Mouse (Mus musculus): ENCODE measurements around the gene Plvap. TPM values are rescaled to one million over a fixed set of nuclear protein-coding genes. Genes with fewer than 3 reads are reported as not detected.
A peak's percentile ranks its signal among the peaks of the same experiment; 100 is the strongest.

The Plvap gene
- polyA plus RNA-seq, 1 experiment from 2014 or later, result 135 TPM

GRCm38 (mm10) chr8:71461152-71461840 is 50.3 kb downstream of the Plvap start:
- Histone ChIP-seq H3K4me2 (no peak overlapping the region; the same call in 1 of the 2 replicates), H3K9me3 (ENCODE audit: low read depth, low read length) (no peaks in the 10 kb centered on the region), H3K36me3 (ENCODE audit: insufficient read depth) (peaks cover 46% of the 10 kb centered on the region), H3K27me3 (ENCODE audit: insufficient read depth, low read length) (no peaks in the 10 kb centered on the region), H3K4me3 (ENCODE audit: low read depth, low read length) (no peak overlapping the region), H3K27ac (ENCODE audit: low read depth) (no peak overlapping the region), H3K9ac (no peak overlapping the region), H3K4me1 (ENCODE audit: insufficient read depth) (peaks cover 20% of the 10 kb centered on the region)
- DNase-seq (no peak), ATAC-seq (ENCODE audit: insufficient read depth) (no peak)
- WGBS, result 77% methylated on average over 47 of the region's 47 CpGs
- no peak for TF ChIP-seq CTCF (IDR thresholded peaks at IDR 0.05; ENCODE audit: low read depth)

GRCm38 (mm10) chr8:71460716-71461115 is 50.8 kb downstream of the Plvap start:
- TF ChIP-seq CTCF (IDR thresholded peaks at IDR 0.05; ENCODE audit: low read depth), result no peak
- WGBS, result 90% methylated on average over 6 of the region's 6 CpGs

GRCm38 (mm10) chr8:71457659-71458270 is 53.8 kb downstream of the Plvap start:
- Histone ChIP-seq H3K4me1 (ENCODE audit: insufficient read depth) (peaks cover 7% of the 10 kb centered on the region), H3K9me3 (ENCODE audit: low read depth, low read length) (no peaks in the 10 kb centered on the region), H3K36me3 (ENCODE audit: insufficient read depth) (peaks cover 43% of the 10 kb centered on the region), H3K9ac (no peak overlapping the region), H3K27ac (ENCODE audit: low read depth) (no peak overlapping the region), H3K27me3 (ENCODE audit: insufficient read depth, low read length) (no peaks in the 10 kb centered on the region), H3K4me3 (ENCODE audit: low read depth, low read length) (no peak overlapping the region), H3K4me2 (no peak overlapping the region)
- no peak for TF ChIP-seq CTCF (IDR thresholded peaks at IDR 0.05; ENCODE audit: low read depth)
- ATAC-seq (ENCODE audit: insufficient read depth) (no peak), DNase-seq (no peak)
- WGBS, result 77% methylated on average over 20 of the region's 20 CpGs

More at GRCm38 (mm10) chr8:71460716-71461115, 50.8 kb downstream of the Plvap start:
- H3K9me3 ChIP-seq (ENCODE audit: low read depth, low read length), result no peaks in the 10 kb centered on the region
- no peak overlapping the region for H3K27ac ChIP-seq (ENCODE audit: low read depth)
- no peak overlapping the region for H3K4me2 ChIP-seq
- peaks cover 43% of the 10 kb centered on the region for H3K36me3 ChIP-seq (ENCODE audit: insufficient read depth)
- no peak for DNase-seq
- no peak for ATAC-seq (ENCODE audit: insufficient read depth)
- no peak overlapping the region for H3K4me3 ChIP-seq (ENCODE audit: low read depth, low read length)
- H3K27me3 ChIP-seq (ENCODE audit: insufficient read depth, low read length), result no peaks in the 10 kb centered on the region
- H3K9ac ChIP-seq, result no peak overlapping the region
- H3K4me1 ChIP-seq (ENCODE audit: insufficient read depth), result peaks cover 17% of the 10 kb centered on the region

GRCm38 (mm10) chr8:71456906-71457305 is 54.6 kb downstream of the Plvap start:
- Histone ChIP-seq H3K36me3 (ENCODE audit: insufficient read depth) (peaks cover 42% of the 10 kb centered on the region), H3K4me3 (ENCODE audit: low read depth, low read length) (no peak overlapping the region), H3K27me3 (ENCODE audit: insufficient read depth, low read length) (no peaks in the 10 kb centered on the region), H3K27ac (ENCODE audit: low read depth) (no peak overlapping the region), H3K9me3 (ENCODE audit: low read depth, low read length) (no peaks in the 10 kb centered on the region), H3K4me1 (ENCODE audit: insufficient read depth) (no peaks in the 10 kb centered on the region; the same call in 1 of the 2 replicates), H3K9ac (no peak overlapping the region), H3K4me2 (no peak overlapping the region)
- peak; percentile 6; the same call in 1 of the 2 replicates for ATAC-seq (ENCODE audit: insufficient read depth)
- 42% methylated on average over 22 of the region's 22 CpGs for WGBS
- peak; percentile 16 for DNase-seq
- no peak for TF ChIP-seq CTCF (IDR thresholded peaks at IDR 0.05; ENCODE audit: low read depth)

GRCm38 (mm10) chr8:71454668-71455067 is 56.9 kb downstream of the Plvap start:
- H3K27ac ChIP-seq (ENCODE audit: low read depth), result no peak overlapping the region
- WGBS, result 74% methylated on average over 8 of the region's 8 CpGs
- no peak for DNase-seq

GRCm38 (mm10) chr8:71452669-71453068 is 58.9 kb downstream of the Plvap start:
- H3K4me3 ChIP-seq (ENCODE audit: low read depth, low read length), result no peak overlapping the region
- WGBS, result 62% methylated on average over 2 of the region's 2 CpGs
- no peak for TF ChIP-seq CTCF (IDR thresholded peaks at IDR 0.05; ENCODE audit: low read depth)

More at GRCm38 (mm10) chr8:71454668-71455067, 56.9 kb downstream of the Plvap start:
- Histone ChIP-seq H3K9ac (no peak overlapping the region), H3K36me3 (ENCODE audit: insufficient read depth) (peaks cover 23% of the 10 kb centered on the region), H3K4me1 (ENCODE audit: insufficient read depth) (no peaks in the 10 kb centered on the region), H3K4me2 (no peak overlapping the region), H3K27me3 (ENCODE audit: insufficient read depth, low read length) (no peaks in the 10 kb centered on the region), H3K9me3 (ENCODE audit: low read depth, low read length) (no peaks in the 10 kb centered on the region), H3K4me3 (ENCODE audit: low read depth, low read length) (no peak overlapping the region)
- TF ChIP-seq CTCF (IDR thresholded peaks at IDR 0.05; ENCODE audit: low read depth), result no peak
- no peak for ATAC-seq (ENCODE audit: insufficient read depth)

GRCm38 (mm10) chr8:71451777-71452176 is 59.8 kb downstream of the Plvap start:
- no peaks in the 10 kb centered on the region for H3K9me3 ChIP-seq (ENCODE audit: low read depth, low read length)
- H3K4me1 ChIP-seq (ENCODE audit: insufficient read depth), result no peaks in the 10 kb centered on the region
- no peaks in the 10 kb centered on the region for H3K27me3 ChIP-seq (ENCODE audit: insufficient read depth, low read length)
- H3K4me2 ChIP-seq, result no peak overlapping the region
- H3K36me3 ChIP-seq (ENCODE audit: insufficient read depth), result peaks cover 3% of the 10 kb centered on the region; the same call in 1 of the 2 replicates
- ATAC-seq (ENCODE audit: insufficient read depth) (no peak), DNase-seq (no peak)
- H3K27ac ChIP-seq (ENCODE audit: low read depth), result no peak overlapping the region
- TF ChIP-seq CTCF (IDR thresholded peaks at IDR 0.05; ENCODE audit: low read depth), result no peak
- WGBS, result 49% methylated on average over 11 of the region's 11 CpGs
- H3K9ac ChIP-seq, result no peak overlapping the region
- H3K4me3 ChIP-seq (ENCODE audit: low read depth, low read length), result no peak overlapping the region

More at GRCm38 (mm10) chr8:71452669-71453068, 58.9 kb downstream of the Plvap start:
- Histone ChIP-seq H3K4me2 (no peak overlapping the region), H3K4me1 (ENCODE audit: insufficient read depth) (no peaks in the 10 kb centered on the region), H3K36me3 (ENCODE audit: insufficient read depth) (peaks cover 10% of the 10 kb centered on the region), H3K27ac (ENCODE audit: low read depth) (no peak overlapping the region), H3K27me3 (ENCODE audit: insufficient read depth, low read length) (no peaks in the 10 kb centered on the region), H3K9ac (no peak overlapping the region; the same call in 1 of the 2 replicates), H3K9me3 (ENCODE audit: low read depth, low read length) (no peaks in the 10 kb centered on the region)
- no peak for DNase-seq
- no peak for ATAC-seq (ENCODE audit: insufficient read depth)
